Mouse (Mus musculus): ENCODE data around the gene Gm20388. TPM values are rescaled to one million over a fixed set of nuclear protein-coding genes. Genes with fewer than 3 reads are reported as not detected.

Gene Gm20388
- polyA plus RNA-seq, 1 experiment from 2014 or later, result 5.3 TPM

DNA sequence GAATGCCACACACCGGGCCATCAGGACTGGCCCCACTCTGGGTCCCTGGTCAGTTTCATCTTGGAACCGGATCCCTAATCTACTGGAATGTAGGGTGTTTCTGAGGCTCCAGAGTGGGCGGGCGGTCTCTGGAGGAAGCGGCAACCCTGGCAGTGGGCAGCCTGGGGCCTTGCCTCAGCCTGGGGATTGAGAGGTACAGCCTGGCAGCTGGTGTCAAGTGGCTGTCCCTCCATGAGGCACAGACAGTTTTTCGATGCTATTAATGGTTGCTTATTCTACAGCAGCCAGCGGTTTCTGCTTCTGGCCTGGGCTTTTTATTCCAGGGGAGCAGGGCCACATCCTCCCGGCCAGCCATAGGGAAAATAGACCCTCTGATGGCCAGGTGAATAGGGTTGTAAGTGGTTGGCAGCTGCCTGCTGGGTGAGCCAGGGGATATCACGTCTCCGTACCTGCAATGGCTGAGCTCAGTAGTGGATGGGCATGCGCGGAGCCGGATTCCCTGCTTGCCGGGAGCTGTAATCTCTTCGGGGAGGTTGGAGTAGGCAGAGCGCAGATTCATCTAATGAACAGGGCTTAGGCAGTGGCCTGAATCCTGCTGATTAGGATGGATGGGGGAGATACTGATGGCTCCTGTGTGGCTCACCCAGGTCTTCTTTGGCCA, 340.2 kb downstream of the Gm20388 start:
- Histone ChIP-seq H3K4me3 (ENCODE audit: low read depth, low read length) (no peak overlapping the region), H3K9me3 (ENCODE audit: control insufficient read depth, low read length) (no peaks in the 10 kb centered on the region), H3K36me3 (ENCODE audit: control insufficient read depth, insufficient read depth, low read length) (no peaks in the 10 kb centered on the region), H3K27me3 (replicated peaks; ENCODE audit: control insufficient read depth, insufficient read depth, low read length) (no peaks in the 10 kb centered on the region), H3K4me2 (no peak overlapping the region), H3K27ac (ENCODE audit: low read depth, low read length) (no peak overlapping the region), H3K4me1 (replicated peaks; ENCODE audit: control insufficient read depth, insufficient read depth, low read length) (0 out of 2 replicates have a peak, but pooled peaks cover 11% of the 10 kb centered on the region), H3K9ac (ENCODE audit: low read depth, low read length) (no peak overlapping the region)
- WGBS, result 72% methylated on average over 16 of the region's 16 CpGs
- ATAC-seq (replicated peaks; ENCODE audit: low FRiP score) (no peak), DNase-seq (ENCODE audit: low spot score) (no peak)

GRCm38 (mm10) chr8:120251411-120252035, 340.9 kb downstream of the Gm20388 start:
- DNase-seq (ENCODE audit: low spot score) (no peak), ATAC-seq (replicated peaks; ENCODE audit: low FRiP score) (no peak)
- peaks cover 11% of the 10 kb centered on the region; the same call in 1 of the 2 replicates for H3K4me1 ChIP-seq (replicated peaks; ENCODE audit: control insufficient read depth, insufficient read depth, low read length)
- H3K36me3 ChIP-seq (ENCODE audit: control insufficient read depth, insufficient read depth, low read length), result no peaks in the 10 kb centered on the region
- H3K9me3 ChIP-seq (ENCODE audit: control insufficient read depth, low read length), result no peaks in the 10 kb centered on the region
- WGBS, result 73% methylated on average over 9 of the region's 9 CpGs
- no peak overlapping the region for H3K9ac ChIP-seq (ENCODE audit: low read depth, low read length)
- no peaks in the 10 kb centered on the region for H3K27me3 ChIP-seq (replicated peaks; ENCODE audit: control insufficient read depth, insufficient read depth, low read length)
- H3K4me3 ChIP-seq (ENCODE audit: low read depth, low read length), result no peak overlapping the region
- H3K27ac ChIP-seq (ENCODE audit: low read depth, low read length), result no peak overlapping the region
- no peak overlapping the region for H3K4me2 ChIP-seq

- H3K27me3 ChIP-seq (replicated peaks; ENCODE audit: control insufficient read depth, insufficient read depth, low read length), result no peaks in the 10 kb centered on the region
- DNase-seq (ENCODE audit: low spot score), result no peak
- H3K4me2 ChIP-seq, result no peak overlapping the region
- ATAC-seq (replicated peaks; ENCODE audit: low FRiP score), result no peak
- no peaks in the 10 kb centered on the region for H3K9me3 ChIP-seq (ENCODE audit: control insufficient read depth, low read length)
- peaks cover 11% of the 10 kb centered on the region; the same call in 1 of the 2 replicates for H3K4me1 ChIP-seq (replicated peaks; ENCODE audit: control insufficient read depth, insufficient read depth, low read length)
- 79% methylated on average over 8 of the region's 8 CpGs for WGBS
- H3K4me3 ChIP-seq (ENCODE audit: low read depth, low read length), result no peak overlapping the region
- H3K36me3 ChIP-seq (ENCODE audit: control insufficient read depth, insufficient read depth, low read length), result no peaks in the 10 kb centered on the region
- no peak overlapping the region for H3K27ac ChIP-seq (ENCODE audit: low read depth, low read length)
- no peak overlapping the region for H3K9ac ChIP-seq (ENCODE audit: low read depth, low read length)
Observed at GRCm38 (mm10) chr8:120253626-120254025, 343.0 kb downstream of the Gm20388 start.

DNA sequence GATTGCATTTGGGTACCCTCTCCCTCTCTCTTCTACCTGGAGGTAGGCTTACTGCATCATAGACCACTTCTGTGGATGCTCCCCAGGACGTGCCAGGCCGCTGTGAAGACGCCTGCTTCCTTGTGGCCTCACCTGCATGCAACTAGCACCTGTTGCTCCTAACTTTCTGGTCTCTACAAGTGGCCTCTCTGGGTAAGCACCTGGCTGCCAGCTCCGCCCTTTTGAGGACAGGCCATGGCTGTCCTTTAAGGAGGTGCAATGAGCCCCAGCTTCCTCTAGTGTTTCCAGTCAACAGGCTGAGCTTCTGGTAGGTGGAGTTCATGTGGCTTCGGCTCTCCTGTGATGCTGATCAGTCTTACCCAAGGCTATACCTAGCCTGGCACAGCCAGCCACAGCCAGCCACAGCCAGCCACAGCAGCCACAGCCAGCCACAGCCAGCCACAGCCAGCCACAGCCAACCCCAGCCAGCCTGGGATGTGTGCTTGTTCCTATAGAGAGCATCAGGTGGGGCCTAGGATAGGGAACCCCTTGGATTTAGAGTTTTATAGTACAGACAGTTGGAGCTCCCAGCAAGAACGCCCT, 344.9 kb downstream of the Gm20388 start:
- 76% methylated on average over 6 of the region's 6 CpGs for WGBS
- H3K9ac ChIP-seq (ENCODE audit: low read depth, low read length), result no peak overlapping the region
- no peak overlapping the region for H3K4me2 ChIP-seq
- H3K36me3 ChIP-seq (ENCODE audit: control insufficient read depth, insufficient read depth, low read length), result no peaks in the 10 kb centered on the region
- ATAC-seq (replicated peaks; ENCODE audit: low FRiP score), result no peak
- no peak overlapping the region for H3K27ac ChIP-seq (ENCODE audit: low read depth, low read length)
- no peak for DNase-seq (ENCODE audit: low spot score)
- no peaks in the 10 kb centered on the region for H3K9me3 ChIP-seq (ENCODE audit: control insufficient read depth, low read length)
- no peaks in the 10 kb centered on the region for H3K27me3 ChIP-seq (replicated peaks; ENCODE audit: control insufficient read depth, insufficient read depth, low read length)
- no peak overlapping the region for H3K4me3 ChIP-seq (ENCODE audit: low read depth, low read length)
- peaks cover 7% of the 10 kb centered on the region for H3K4me1 ChIP-seq (replicated peaks; ENCODE audit: control insufficient read depth, insufficient read depth, low read length)

DNA sequence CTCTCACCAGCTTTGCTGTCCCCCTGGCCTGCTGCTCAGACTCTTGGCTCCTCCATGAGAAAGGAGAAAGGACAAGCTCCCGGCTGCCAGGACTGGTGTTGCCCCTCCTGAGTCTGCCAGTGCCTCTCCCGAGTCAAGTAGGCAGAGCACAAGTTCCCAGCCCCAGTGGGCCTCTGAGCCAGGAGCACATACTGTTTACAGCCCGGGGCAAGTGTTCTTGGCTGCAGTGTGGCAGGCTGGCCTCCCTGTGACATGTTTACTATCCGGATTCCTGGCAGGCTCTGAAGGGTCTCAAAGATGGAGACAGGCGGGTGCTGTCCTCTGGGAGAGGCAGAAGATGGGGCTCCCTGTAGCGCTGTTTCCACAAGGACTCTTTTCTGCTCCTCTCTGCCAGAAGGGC, 346.3 kb downstream of the Gm20388 start:
- no peaks in the 10 kb centered on the region for H3K9me3 ChIP-seq (ENCODE audit: control insufficient read depth, low read length)
- H3K27me3 ChIP-seq (replicated peaks; ENCODE audit: control insufficient read depth, insufficient read depth, low read length), result peaks cover 2% of the 10 kb centered on the region; the same call in 1 of the 2 replicates
- ATAC-seq (replicated peaks; ENCODE audit: low FRiP score) (no peak), DNase-seq (ENCODE audit: low spot score) (no peak)
- H3K9ac ChIP-seq (ENCODE audit: low read depth, low read length), result no peak overlapping the region
- H3K27ac ChIP-seq (ENCODE audit: low read depth, low read length), result no peak overlapping the region
- WGBS, result 55% methylated on average over 6 of the region's 6 CpGs
- H3K4me1 ChIP-seq (replicated peaks; ENCODE audit: control insufficient read depth, insufficient read depth, low read length), result peaks cover 9% of the 10 kb centered on the region
- no peak overlapping the region for H3K4me2 ChIP-seq
- H3K36me3 ChIP-seq (ENCODE audit: control insufficient read depth, insufficient read depth, low read length), result no peaks in the 10 kb centered on the region
- H3K4me3 ChIP-seq (ENCODE audit: low read depth, low read length), result no peak overlapping the region

DNA sequence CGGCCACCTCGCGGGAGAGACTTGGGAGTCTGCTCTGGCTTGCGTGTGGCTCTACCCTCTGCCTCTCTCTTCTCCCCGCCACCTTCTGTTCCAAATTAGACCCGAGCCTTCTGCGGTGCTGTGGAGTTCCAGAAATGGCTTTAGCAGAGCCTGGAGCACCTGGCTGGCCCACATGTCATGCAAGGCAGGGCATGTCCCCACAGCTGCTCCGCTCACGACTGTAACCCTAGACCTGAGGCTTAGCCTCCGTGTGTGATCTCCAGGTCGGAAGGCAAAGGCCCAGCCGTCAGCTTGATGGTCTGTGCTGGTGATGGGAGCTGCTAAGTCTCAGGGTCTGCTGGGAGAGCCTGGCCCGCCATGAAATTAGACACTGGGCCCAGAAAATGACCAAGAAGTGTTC, 348.6 kb downstream of the Gm20388 start:
- Histone ChIP-seq H3K27me3 (replicated peaks; ENCODE audit: control insufficient read depth, insufficient read depth, low read length) (peaks cover 10% of the 10 kb centered on the region; the same call in 1 of the 2 replicates), H3K9ac (ENCODE audit: low read depth, low read length) (no peak overlapping the region), H3K4me1 (replicated peaks; ENCODE audit: control insufficient read depth, insufficient read depth, low read length) (peaks cover 12% of the 10 kb centered on the region), H3K27ac (ENCODE audit: low read depth, low read length) (no peak overlapping the region), H3K4me2 (no peak overlapping the region), H3K9me3 (ENCODE audit: control insufficient read depth, low read length) (no peaks in the 10 kb centered on the region), H3K4me3 (ENCODE audit: low read depth, low read length) (no peak overlapping the region), H3K36me3 (ENCODE audit: control insufficient read depth, insufficient read depth, low read length) (no peaks in the 10 kb centered on the region)
- ATAC-seq (replicated peaks; ENCODE audit: low FRiP score) (no peak), DNase-seq (ENCODE audit: low spot score) (no peak)
- 80% methylated on average over 13 of the region's 13 CpGs for WGBS

GRCm38 (mm10) chr8:120260677-120261076, 350.0 kb downstream of the Gm20388 start:
- H3K9ac ChIP-seq (ENCODE audit: low read depth, low read length), result no peak overlapping the region

DNA sequence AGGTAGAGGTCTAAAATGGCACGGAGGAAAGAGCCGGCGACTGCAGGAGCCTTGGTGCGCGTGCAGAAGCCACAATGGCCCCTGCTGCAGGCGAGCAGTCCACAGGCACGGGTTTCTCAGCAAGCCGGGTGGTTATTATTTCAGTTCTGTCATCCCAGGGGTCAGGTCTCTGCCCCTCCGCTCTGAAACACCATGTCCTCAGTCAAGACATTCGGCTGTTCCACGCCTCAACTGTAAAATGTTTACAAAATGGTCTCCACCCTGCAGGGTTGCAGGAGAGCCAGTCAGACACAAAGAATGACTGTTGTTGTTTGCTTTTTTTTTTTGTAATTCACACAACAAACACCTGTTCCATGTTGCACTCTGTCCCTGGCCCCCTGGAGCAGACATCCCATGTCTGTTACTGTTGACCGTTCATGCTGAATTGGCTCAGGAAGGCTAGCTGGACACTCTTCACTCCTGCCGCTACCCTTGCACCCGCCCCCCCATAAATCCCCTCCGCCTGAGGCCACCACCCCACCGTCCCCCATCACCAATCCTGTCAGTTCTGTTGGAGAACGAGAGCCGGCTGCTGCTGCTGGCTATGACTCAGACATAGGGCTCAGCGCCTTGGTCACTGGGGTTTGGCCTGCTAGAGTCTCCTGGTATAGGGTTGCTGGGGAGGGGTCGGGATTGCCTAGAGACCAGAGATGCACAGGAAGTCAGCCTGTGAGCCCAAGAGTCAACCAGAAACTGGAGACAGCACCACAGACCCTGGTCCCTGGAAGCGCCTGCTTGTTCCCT, 350.9 kb downstream of the Gm20388 start:
- DNase-seq (ENCODE audit: low spot score), result no peak
- no peaks in the 10 kb centered on the region for H3K36me3 ChIP-seq (ENCODE audit: control insufficient read depth, insufficient read depth, low read length)
- H3K27me3 ChIP-seq (replicated peaks; ENCODE audit: control insufficient read depth, insufficient read depth, low read length), result peaks cover 15% of the 10 kb centered on the region; the same call in 1 of the 2 replicates
- no peak overlapping the region for H3K9ac ChIP-seq (ENCODE audit: low read depth, low read length)
- WGBS, result 46% methylated on average over 21 of the region's 21 CpGs
- no peak overlapping the region for H3K27ac ChIP-seq (ENCODE audit: low read depth, low read length)
- ATAC-seq (replicated peaks; ENCODE audit: low FRiP score), result no peak
- no peak overlapping the region for H3K4me2 ChIP-seq
- H3K4me3 ChIP-seq (ENCODE audit: low read depth, low read length), result no peak overlapping the region
- H3K4me1 ChIP-seq (replicated peaks; ENCODE audit: control insufficient read depth, insufficient read depth, low read length), result peaks cover 20% of the 10 kb centered on the region
- no peaks in the 10 kb centered on the region for H3K9me3 ChIP-seq (ENCODE audit: control insufficient read depth, low read length)

More at GRCm38 (mm10) chr8:120260677-120261076, 350.0 kb downstream of the Gm20388 start:
- peak overlapping the region; percentile 38; the same call in 1 of the 2 replicates for H3K27ac ChIP-seq (ENCODE audit: low read depth, low read length)
- DNase-seq (ENCODE audit: low spot score) (no peak), ATAC-seq (replicated peaks; ENCODE audit: low FRiP score) (no peak)
- H3K27me3 ChIP-seq (replicated peaks; ENCODE audit: control insufficient read depth, insufficient read depth, low read length), result peaks cover 15% of the 10 kb centered on the region; the same call in 1 of the 2 replicates
- WGBS, result 80% methylated on average over 5 of the region's 5 CpGs
- no peak overlapping the region for H3K4me3 ChIP-seq (ENCODE audit: low read depth, low read length)
- H3K4me1 ChIP-seq (replicated peaks; ENCODE audit: control insufficient read depth, insufficient read depth, low read length), result peaks cover 20% of the 10 kb centered on the region
- H3K4me2 ChIP-seq, result no peak overlapping the region
- no peaks in the 10 kb centered on the region for H3K9me3 ChIP-seq (ENCODE audit: control insufficient read depth, low read length)
- H3K36me3 ChIP-seq (ENCODE audit: control insufficient read depth, insufficient read depth, low read length), result no peaks in the 10 kb centered on the region
